Mouse (Mus musculus) myocyte (in vitro differentiated cells): ENCODE results near the gene Mxd3. TPM values are rescaled to one million over a fixed set of nuclear protein-coding genes. Genes with fewer than 3 reads are reported as not detected.

Experiments
- H3K27me3 ChIP-seq: one replicate; pipeline ENCODE4 v1.6.1; 2011; ENCODE audit not compliant: control insufficient read depth, insufficient read depth, insufficient read length
- H3K36me3 ChIP-seq: one replicate; pipeline ENCODE4 v1.6.1; 2011; ENCODE audit not compliant: control insufficient read depth, insufficient read depth
- H3K4me2 ChIP-seq: one replicate; pipeline ENCODE4 v1.6.1; 2011; ENCODE audit warnings: low read depth, control low read depth
- H3K4me3 ChIP-seq: one replicate; pipeline ENCODE4 v1.5.1; 2011; ENCODE audit warnings: mild to moderate bottlenecking, control low read depth, moderate library complexity
- H3K79me2 ChIP-seq: one replicate; pipeline ENCODE4 v1.6.1; 2011; ENCODE audit not compliant: control insufficient read depth, insufficient read depth
- H3ac ChIP-seq: one replicate; pipeline ENCODE4 v1.6.1; 2011; ENCODE audit not compliant: control insufficient read depth, insufficient read length
- MYOG ChIP-seq, 3 experiments: IDR thresholded peaks; one replicate each; pipeline ENCODE4 v1.6.1; 2011; ENCODE audit warnings: control low read depth in 2 of 3, low read depth in 2 of 3, mild to moderate bottlenecking in 2 of 3; ENCODE audit not compliant: insufficient read length in 2 of 3, control insufficient read depth in 1 of 3, insufficient read depth in 1 of 3
- POLR2AphosphoS2 ChIP-seq: IDR thresholded peaks from one replicate; pipeline ENCODE4 v1.6.1; 2011; ENCODE audit warnings: low read depth, control low read depth; ENCODE audit not compliant: insufficient read length
- USF1 ChIP-seq: IDR thresholded peaks from one replicate; pipeline ENCODE4 v1.6.1; 2011; ENCODE audit warnings: low read depth, mild to moderate bottlenecking, control low read depth, moderate library complexity
- polyA plus RNA-seq: library from polyadenylated mRNA; unstranded; fragments of >200 nt; fragmentation: generic; extraction: Trizol; gene quantifications from one replicate; pipeline ENCODE4 v1.2.1, GENCODE M21; 2012; ENCODE audit warnings: missing spikeins

Gene Mxd3
- polyA plus RNA-seq, 1 experiment: 17.0 TPM

GRCm38 (mm10) chr13:55277203-55277602, 52.4 kb downstream of the Mxd3 start:
- no peak for TF ChIP-seq USF1
- no peak for TF ChIP-seq MYOG (IDR thresholded peaks at IDR 0.05; ENCODE audit: control insufficient read depth in 1 of 3, insufficient read depth in 1 of 3, insufficient read length in 2 of 3, low read depth in 2 of 3)
- no peak for TF ChIP-seq POLR2AphosphoS2
- Histone ChIP-seq H3K36me3 (peaks cover 48% of the 10 kb centered on the region), H3ac (no peak overlapping the region), H3K4me2 (no peak overlapping the region), H3K27me3 (no peaks in the 10 kb centered on the region), H3K79me2 (no peaks in the 10 kb centered on the region), H3K4me3 (no peak overlapping the region)

Other genes starting within 250 kb of the Mxd3 start
- gene Uimc1, start 229.5 kb downstream of the Mxd3 start, polyA plus RNA-seq: 12.3 TPM
- gene Zfp346, start 224.5 kb downstream of the Mxd3 start, polyA plus RNA-seq: 64.0 TPM
- not detected for gene Gm17617, start 196.3 kb downstream of the Mxd3 start, polyA plus RNA-seq
- gene Fgfr4, start 177.2 kb downstream of the Mxd3 start, polyA plus RNA-seq: 6.6 TPM
- gene Nsd1, start 120.0 kb downstream of the Mxd3 start, polyA plus RNA-seq: 10.2 TPM
- gene Prelid1, start 9.3 kb downstream of the Mxd3 start, polyA plus RNA-seq: 365 TPM
- 59.8 TPM for gene Rab24, start 7.9 kb downstream of the Mxd3 start, polyA plus RNA-seq
- gene Lman2, start 33.0 kb upstream of the Mxd3 start, polyA plus RNA-seq: 84.7 TPM
- gene Rgs14, start 39.9 kb upstream of the Mxd3 start, polyA plus RNA-seq: 2.3 TPM
- 0.04 TPM for gene Slc34a1, start 68.4 kb upstream of the Mxd3 start, polyA plus RNA-seq
- not detected for gene Pfn3, start 85.4 kb upstream of the Mxd3 start, polyA plus RNA-seq
- not detected for gene F12, start 97.0 kb upstream of the Mxd3 start, polyA plus RNA-seq
- 29.1 TPM for gene Grk6, start 115.2 kb upstream of the Mxd3 start, polyA plus RNA-seq
- gene Prr7, start 134.4 kb upstream of the Mxd3 start, polyA plus RNA-seq: 5.1 TPM
- 165 TPM for gene Dbn1, start 158.3 kb upstream of the Mxd3 start, polyA plus RNA-seq
- gene Pdlim7, start 183.9 kb upstream of the Mxd3 start, polyA plus RNA-seq: 553 TPM
- gene Dok3, start 199.5 kb upstream of the Mxd3 start, polyA plus RNA-seq: 1.00 TPM
- 33.3 TPM for gene Ddx41, start 206.8 kb upstream of the Mxd3 start, polyA plus RNA-seq
- 13.5 TPM for gene Fam193b, start 241.3 kb upstream of the Mxd3 start, polyA plus RNA-seq
- 200 TPM for gene Tmed9, start 243.9 kb upstream of the Mxd3 start, polyA plus RNA-seq